Mouse (Mus musculus): ENCODE results near the gene 4930544D05Rik. TPM values are rescaled to one million over a fixed set of nuclear protein-coding genes. Genes with fewer than 3 reads are reported as not detected.

Gene 4930544D05Rik
- polyA plus RNA-seq, 1 experiment from 2014 or later = not detected

- WGBS = 83% methylated on average over 12 of the region's 12 CpGs
- Histone ChIP-seq H3K4me3 (ENCODE audit: low read depth, low read length) (no peak overlapping the region), H3K4me1 (replicated peaks; ENCODE audit: control insufficient read depth, insufficient read depth, low read length) (no peaks in the 10 kb centered on the region), H3K9ac (ENCODE audit: low read depth, low read length) (no peak overlapping the region), H3K4me2 (replicated peaks; ENCODE audit: low read depth) (no peak overlapping the region), H3K9me3 (ENCODE audit: control insufficient read depth) (no peaks in the 10 kb centered on the region), H3K36me3 (ENCODE audit: control insufficient read depth, insufficient read depth) (peaks cover 91% of the 10 kb centered on the region), H3K27ac (ENCODE audit: low read depth, low read length) (no peak overlapping the region), H3K27me3 (replicated peaks; ENCODE audit: control insufficient read depth, insufficient read depth, low read length) (no peaks in the 10 kb centered on the region)
- TF ChIP-seq CTCF (IDR thresholded peaks at IDR 0.05; ENCODE audit: low read depth) = no peak
- no peak for ATAC-seq
Measured at GRCm38 (mm10) chr11:70606717-70607116, 8.9 kb upstream of the 4930544D05Rik start.

GRCm38 (mm10) chr11:70607611-70608010 lies 8.0 kb upstream of the 4930544D05Rik start:
- Histone ChIP-seq H3K4me2 (replicated peaks; ENCODE audit: low read depth) (no peak overlapping the region), H3K9ac (ENCODE audit: low read depth, low read length) (no peak overlapping the region), H3K4me1 (replicated peaks; ENCODE audit: control insufficient read depth, insufficient read depth, low read length) (no peaks in the 10 kb centered on the region), H3K27ac (ENCODE audit: low read depth, low read length) (no peak overlapping the region), H3K36me3 (ENCODE audit: control insufficient read depth, insufficient read depth) (peaks cover 90% of the 10 kb centered on the region), H3K4me3 (ENCODE audit: low read depth, low read length) (no peak overlapping the region), H3K9me3 (ENCODE audit: control insufficient read depth) (no peaks in the 10 kb centered on the region), H3K27me3 (replicated peaks; ENCODE audit: control insufficient read depth, insufficient read depth, low read length) (no peaks in the 10 kb centered on the region)
- ATAC-seq = no peak
- 89% methylated on average over 9 of the region's 9 CpGs for WGBS
- TF ChIP-seq CTCF (IDR thresholded peaks at IDR 0.05; ENCODE audit: low read depth) = no peak

- Histone ChIP-seq H3K27me3 (replicated peaks; ENCODE audit: control insufficient read depth, insufficient read depth, low read length) (no peaks in the 10 kb centered on the region), H3K36me3 (ENCODE audit: control insufficient read depth, insufficient read depth) (peaks cover 93% of the 10 kb centered on the region), H3K4me3 (ENCODE audit: low read depth, low read length) (no peak overlapping the region), H3K4me1 (replicated peaks; ENCODE audit: control insufficient read depth, insufficient read depth, low read length) (no peaks in the 10 kb centered on the region), H3K9me3 (ENCODE audit: control insufficient read depth) (no peaks in the 10 kb centered on the region), H3K4me2 (replicated peaks; ENCODE audit: low read depth) (no peak overlapping the region), H3K27ac (ENCODE audit: low read depth, low read length) (no peak overlapping the region), H3K9ac (ENCODE audit: low read depth, low read length) (no peak overlapping the region)
- WGBS = 90% methylated on average over 26 of the region's 26 CpGs
- TF ChIP-seq CTCF (IDR thresholded peaks at IDR 0.05; ENCODE audit: low read depth) = peak; percentile 65
- no peak for ATAC-seq
Measured at GRCm38 (mm10) chr11:70608381-70609066, 7.1 kb upstream of the 4930544D05Rik start.

GRCm38 (mm10) chr11:70610752-70611151 lies 4.9 kb upstream of the 4930544D05Rik start:
- Histone ChIP-seq H3K9me3 (ENCODE audit: control insufficient read depth) (no peaks in the 10 kb centered on the region), H3K4me2 (replicated peaks; ENCODE audit: low read depth) (no peak overlapping the region), H3K9ac (ENCODE audit: low read depth, low read length) (no peak overlapping the region), H3K36me3 (ENCODE audit: control insufficient read depth, insufficient read depth) (peaks cover 74% of the 10 kb centered on the region), H3K27ac (ENCODE audit: low read depth, low read length) (no peak overlapping the region), H3K27me3 (replicated peaks; ENCODE audit: control insufficient read depth, insufficient read depth, low read length) (no peaks in the 10 kb centered on the region), H3K4me1 (replicated peaks; ENCODE audit: control insufficient read depth, insufficient read depth, low read length) (peaks cover 8% of the 10 kb centered on the region), H3K4me3 (ENCODE audit: low read depth, low read length) (no peak overlapping the region)
- 81% methylated on average over 4 of the region's 4 CpGs for WGBS
- TF ChIP-seq CTCF (IDR thresholded peaks at IDR 0.05; ENCODE audit: low read depth) = peak; percentile 44
- no peak for ATAC-seq

GRCm38 (mm10) chr11:70612505-70612904 lies 3.1 kb upstream of the 4930544D05Rik start:
- peaks cover 8% of the 10 kb centered on the region for H3K4me1 ChIP-seq (replicated peaks; ENCODE audit: control insufficient read depth, insufficient read depth, low read length)
- WGBS = 84% methylated on average over 7 of the region's 7 CpGs

GRCm38 (mm10) chr11:70615074-70615473 lies 574 bp upstream of the 4930544D05Rik start:
- H3K9me3 ChIP-seq (ENCODE audit: control insufficient read depth) = no peaks in the 10 kb centered on the region
- under 1% methylated on average over 17 of the region's 17 CpGs for WGBS
- peaks cover 8% of the 10 kb centered on the region for H3K4me1 ChIP-seq (replicated peaks; ENCODE audit: control insufficient read depth, insufficient read depth, low read length)
- H3K36me3 ChIP-seq (ENCODE audit: control insufficient read depth, insufficient read depth) = peaks cover 30% of the 10 kb centered on the region
- H3K9ac ChIP-seq (ENCODE audit: low read depth, low read length) = peak overlapping the region; percentile 32
- 0 out of 2 replicates have a peak, but pooled peaks have one; percentile 29 for TF ChIP-seq CTCF (IDR thresholded peaks at IDR 0.05; ENCODE audit: low read depth)
- peak overlapping the region; percentile 66 for H3K27ac ChIP-seq (ENCODE audit: low read depth, low read length)
- no peaks in the 10 kb centered on the region for H3K27me3 ChIP-seq (replicated peaks; ENCODE audit: control insufficient read depth, insufficient read depth, low read length)
- peak overlapping the region; percentile 39 for H3K4me3 ChIP-seq (ENCODE audit: low read depth, low read length)
- peak overlapping the region; percentile 83 for H3K4me2 ChIP-seq (replicated peaks; ENCODE audit: low read depth)
- ATAC-seq = peak; percentile 85

More at GRCm38 (mm10) chr11:70612505-70612904, 3.1 kb upstream of the 4930544D05Rik start:
- H3K27ac ChIP-seq (ENCODE audit: low read depth, low read length) = no peak overlapping the region
- H3K9ac ChIP-seq (ENCODE audit: low read depth, low read length) = no peak overlapping the region
- ATAC-seq = no peak
- TF ChIP-seq CTCF (IDR thresholded peaks at IDR 0.05; ENCODE audit: low read depth) = peak; percentile 57
- no peaks in the 10 kb centered on the region for H3K9me3 ChIP-seq (ENCODE audit: control insufficient read depth)
- H3K36me3 ChIP-seq (ENCODE audit: control insufficient read depth, insufficient read depth) = peaks cover 56% of the 10 kb centered on the region
- H3K4me2 ChIP-seq (replicated peaks; ENCODE audit: low read depth) = no peak overlapping the region
- H3K4me3 ChIP-seq (ENCODE audit: low read depth, low read length) = no peak overlapping the region
- H3K27me3 ChIP-seq (replicated peaks; ENCODE audit: control insufficient read depth, insufficient read depth, low read length) = no peaks in the 10 kb centered on the region

All from intestine, postnatal 0 days (tissue).